Mouse (Mus musculus) small intestine, adult 2 months (tissue): Measurements from ENCODE around the gene Aamp.

Experiments
- CTCF ChIP-seq: fragments of 200-500 bp; IDR thresholded peaks from 2 replicates; pipeline ENCODE4 v1.5.1; 2012; ENCODE audit warnings: low read depth, mild to moderate bottlenecking, control low read depth, inconsistent platforms, low read length, moderate library complexity, mixed read lengths; ENCODE audit not compliant: insufficient replicate concordance, insufficient read length; ENCODE audit errors: extremely low read depth
- POLR2A ChIP-seq: fragments of 200-500 bp; IDR thresholded peaks from 2 replicates; pipeline ENCODE4 v1.6.1; 2012; ENCODE audit warnings: low read depth, mild to moderate bottlenecking, control low read depth, inconsistent platforms, low read length, moderate library complexity

- TF ChIP-seq CTCF, result no peak
- TF ChIP-seq POLR2A, result no peak
Observed at GRCm38 (mm10) chr1:74304946-74305345, 20.4 kb upstream of the Aamp start.
